Mouse (Mus musculus): Measurements from ENCODE around the gene Pax6.

Gene Pax6

GRCm38 (mm10) chr2:105671116-105671797 lies 2.6 kb downstream of the Pax6 start:
- in situ Hi-C loops (cut with MboI; ENCODE audit: low sequenced_read_pairs), result no loop called here

GRCm38 (mm10) chr2:105671798-105672595 lies 3.3 kb downstream of the Pax6 start:
- in situ Hi-C loops (cut with MboI; ENCODE audit: low sequenced_read_pairs), result no loop called here

GRCm38 (mm10) chr2:105672596-105672960 lies 3.9 kb downstream of the Pax6 start:
- in situ Hi-C loops (cut with MboI; ENCODE audit: low sequenced_read_pairs), result no loop called here

- in situ Hi-C loops (cut with MboI; ENCODE audit: low sequenced_read_pairs), result no loop called here
Observed at GRCm38 (mm10) chr2:105673054-105673453, 4.4 kb downstream of the Pax6 start.

GRCm38 (mm10) chr2:105673631-105674060 lies 4.9 kb downstream of the Pax6 start:
- in situ Hi-C loops (cut with MboI; ENCODE audit: low sequenced_read_pairs), result no loop called here

GRCm38 (mm10) chr2:105674061-105674874 lies 5.6 kb downstream of the Pax6 start:
- in situ Hi-C loops (cut with MboI; ENCODE audit: low sequenced_read_pairs), result no loop called here

- in situ Hi-C loops (cut with MboI; ENCODE audit: low sequenced_read_pairs), result no loop called here
Observed at GRCm38 (mm10) chr2:105674875-105675729, 6.4 kb downstream of the Pax6 start.

GRCm38 (mm10) chr2:105675730-105676079 lies 7.0 kb downstream of the Pax6 start:
- in situ Hi-C loops (cut with MboI; ENCODE audit: low sequenced_read_pairs), result no loop called here

- in situ Hi-C loops (cut with MboI; ENCODE audit: low sequenced_read_pairs), result no loop called here
Observed at GRCm38 (mm10) chr2:105676080-105676908, 7.6 kb downstream of the Pax6 start.

GRCm38 (mm10) chr2:105676909-105677433 lies 8.3 kb downstream of the Pax6 start:
- in situ Hi-C loops (cut with MboI; ENCODE audit: low sequenced_read_pairs), result no loop called here

- in situ Hi-C loops (cut with MboI; ENCODE audit: low sequenced_read_pairs), result no loop called here
Observed at GRCm38 (mm10) chr2:105677434-105678105, 8.9 kb downstream of the Pax6 start.

- in situ Hi-C loops (cut with MboI; ENCODE audit: low sequenced_read_pairs), result no loop called here
Observed at GRCm38 (mm10) chr2:105678306-105678705, 9.6 kb downstream of the Pax6 start.

- in situ Hi-C loops (cut with MboI; ENCODE audit: low sequenced_read_pairs), result no loop called here
Observed at GRCm38 (mm10) chr2:105678880-105679321, 10.2 kb downstream of the Pax6 start.

- in situ Hi-C loops (cut with MboI; ENCODE audit: low sequenced_read_pairs), result no loop called here
Observed at GRCm38 (mm10) chr2:105679331-105679730, 10.6 kb downstream of the Pax6 start.

GRCm38 (mm10) chr2:105680146-105680998 lies 11.7 kb downstream of the Pax6 start:
- in situ Hi-C loops (cut with MboI; ENCODE audit: low sequenced_read_pairs), result no loop called here

- in situ Hi-C loops (cut with MboI; ENCODE audit: low sequenced_read_pairs), result no loop called here
Observed at GRCm38 (mm10) chr2:105680999-105681710, 12.5 kb downstream of the Pax6 start.

- in situ Hi-C loops (cut with MboI; ENCODE audit: low sequenced_read_pairs), result no loop called here
Observed at GRCm38 (mm10) chr2:105682011-105682501, 13.4 kb downstream of the Pax6 start.

Data from CH12F3 (cell line).